Mouse (Mus musculus) liver, embryonic 16.5 days (tissue): ENCODE results near the gene Carmil1. TPM values are rescaled to one million over a fixed set of nuclear protein-coding genes. Genes with fewer than 3 reads are reported as not detected.

Source experiments
- ATAC-seq: fragments of 200-750 bp; cut with Nextera tagmentation; 2 replicates; pipeline ENCODE4 v1.8.0; 2017; ENCODE audit warnings: low read depth, mild to moderate bottlenecking, moderate number of reproducible peaks, moderate library complexity
- H3K27ac ChIP-seq: fragments of 300-500 bp; sonication (generic); 2 replicates; pipeline ENCODE4 v1.5.1; 2014; ENCODE audit warnings: mild to moderate bottlenecking, low read length
- H3K27me3 ChIP-seq: fragments of 300-500 bp; sonication (generic); 2 replicates; pipeline ENCODE4 v1.6.1; 2014; ENCODE audit warnings: low read depth, low read length, mixed read lengths; ENCODE audit not compliant: control insufficient read depth, insufficient read depth
- H3K36me3 ChIP-seq: fragments of 300-500 bp; sonication (generic); 2 replicates; pipeline ENCODE4 v1.6.1; 2014; ENCODE audit warnings: mild to moderate bottlenecking; ENCODE audit not compliant: control insufficient read depth, insufficient read depth
- H3K4me1 ChIP-seq: fragments of 300-500 bp; sonication (generic); 2 replicates; pipeline ENCODE4 v1.6.1; 2014; ENCODE audit warnings: low read depth, low read length, mixed read lengths; ENCODE audit not compliant: control insufficient read depth
- H3K4me2 ChIP-seq: fragments of 300-500 bp; sonication (generic); 2 replicates; pipeline ENCODE4 v1.6.1; 2014; ENCODE audit warnings: low read depth, low read length, mixed read lengths
- H3K4me3 ChIP-seq: fragments of 300-500 bp; sonication (generic); 2 replicates; pipeline ENCODE4 v1.5.1; 2014; ENCODE audit warnings: low read depth, mild to moderate bottlenecking, low read length
- H3K9ac ChIP-seq: fragments of 300-500 bp; sonication (generic); 2 replicates; pipeline ENCODE4 v1.6.1; 2014; ENCODE audit warnings: low read depth, low read length
- H3K9me3 ChIP-seq: fragments of 300-500 bp; sonication (generic); replicated peaks from 2 replicates; pipeline ENCODE4 v1.6.1; 2016; ENCODE audit warnings: low read length; ENCODE audit not compliant: control insufficient read depth
- WGBS: fragments of 180-500 bp; shearing (Covaris S2); extraction: QIAGEN DNeasy Blood & Tissue Kit; methylation state at CpG from one replicate; pipeline ENCODE4 v1.1.7; 2014; ENCODE audit not compliant: insufficient replicate concordance; 5-methylcytosine and 5-hydroxymethylcytosine counted together
- polyA plus RNA-seq: library from polyadenylated mRNA; unstranded; fragments of >200 nt; fragmentation: Nextera tagmentation; extraction: Ambion mirVana; gene quantifications from 2 replicates; pipeline ENCODE4 v1.2.1, GENCODE M21; 2015

Gene Carmil1
- polyA plus RNA-seq, 1 experiment from 2014 or later, result 5.4 TPM

DNA sequence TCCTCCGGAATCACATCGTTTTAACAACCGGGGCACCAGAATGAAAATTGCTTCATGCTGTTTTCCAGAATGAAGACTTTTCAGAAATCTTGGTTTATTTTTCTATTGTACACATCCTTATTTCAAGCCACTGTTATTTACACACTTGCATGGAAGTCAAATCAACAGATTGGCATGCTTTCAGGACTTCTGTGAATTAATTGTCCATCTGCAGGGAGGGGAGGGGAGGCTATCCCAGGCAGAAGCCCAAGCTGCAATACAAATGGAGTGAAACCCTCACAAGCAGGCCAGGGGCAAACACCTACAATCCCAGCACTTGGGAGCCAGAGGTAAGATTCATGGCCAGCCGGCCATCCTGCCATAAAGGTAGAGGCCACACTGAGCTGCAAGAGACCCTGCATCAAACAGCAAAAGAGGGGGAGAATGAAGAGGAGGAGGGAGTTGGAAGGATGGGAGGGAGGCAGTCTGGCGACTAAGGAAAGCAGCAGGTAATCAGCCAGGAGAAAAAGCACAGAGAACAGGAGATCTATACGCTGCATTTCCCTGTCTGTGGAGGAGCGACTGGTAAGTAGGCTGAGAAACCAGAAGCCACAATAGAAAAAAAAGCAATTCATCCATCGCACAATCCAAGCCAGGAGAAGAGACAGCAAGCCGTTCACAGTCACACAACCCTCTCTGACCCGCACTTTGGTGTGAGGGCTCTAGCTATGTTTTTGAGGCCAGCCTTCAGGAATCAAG, 48.7 kb downstream of the Carmil1 start:
- Histone ChIP-seq H3K27ac (no peak overlapping the region), H3K27me3 (no peaks in the 10 kb centered on the region), H3K9ac (no peak overlapping the region), H3K9me3 (no peaks in the 10 kb centered on the region), H3K4me1 (no peaks in the 10 kb centered on the region), H3K4me2 (no peak overlapping the region), H3K4me3 (no peak overlapping the region), H3K36me3 (no peaks in the 10 kb centered on the region)
- no peak for ATAC-seq
- 75% methylated on average over 10 of the region's 10 CpGs for WGBS

DNA sequence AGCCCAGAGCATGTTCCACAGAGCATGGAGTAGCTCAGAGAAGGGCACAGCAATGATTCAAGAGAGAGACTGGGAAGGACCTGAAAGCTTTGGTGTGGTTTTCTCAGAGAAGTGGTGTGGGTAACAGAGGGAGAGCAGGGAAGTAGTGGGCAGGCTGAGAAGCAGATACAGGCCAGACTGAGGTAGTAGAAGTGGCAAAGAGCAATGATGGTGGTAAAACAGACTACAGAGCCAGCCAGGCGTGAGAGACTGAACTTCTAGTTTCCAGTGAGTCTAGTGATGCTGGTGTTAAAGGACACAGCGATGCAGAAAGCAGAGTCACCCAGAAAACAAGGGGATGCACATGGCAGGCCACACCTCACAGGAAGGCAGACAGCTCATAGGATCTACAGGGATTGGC, 49.4 kb downstream of the Carmil1 start:
- no peak overlapping the region for H3K27ac ChIP-seq
- 55% methylated on average over 2 of the region's 2 CpGs for WGBS
- ATAC-seq, result no peak
- H3K36me3 ChIP-seq, result no peaks in the 10 kb centered on the region
- H3K9me3 ChIP-seq, result no peaks in the 10 kb centered on the region
- H3K27me3 ChIP-seq, result no peaks in the 10 kb centered on the region
- H3K4me2 ChIP-seq, result no peak overlapping the region
- no peak overlapping the region for H3K9ac ChIP-seq
- H3K4me3 ChIP-seq, result no peak overlapping the region
- H3K4me1 ChIP-seq, result no peaks in the 10 kb centered on the region

DNA sequence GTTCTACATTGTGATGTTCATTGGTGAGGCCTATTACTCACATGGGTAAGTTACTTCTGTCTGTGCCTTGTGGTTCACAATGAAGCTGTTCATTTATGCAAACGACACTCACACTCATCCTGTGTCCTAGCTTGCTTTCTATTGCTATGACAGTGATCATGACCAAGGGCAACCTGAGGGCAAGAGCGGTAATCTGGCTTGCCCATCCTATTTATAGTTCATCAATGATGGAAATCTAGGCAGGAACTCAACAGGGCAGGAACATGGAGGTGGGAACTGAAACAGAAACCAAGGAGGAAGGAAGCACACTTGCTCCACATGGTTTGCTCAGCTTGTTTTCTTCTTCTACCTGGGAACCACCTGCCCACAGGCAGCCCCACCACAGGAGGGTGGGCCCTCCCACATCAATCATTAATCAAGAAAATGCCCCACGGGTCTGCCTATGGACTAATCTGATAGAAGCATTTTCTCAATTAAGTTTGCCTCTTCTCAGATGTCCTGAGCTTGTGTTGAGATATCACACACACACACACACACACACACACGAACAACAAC, 50.0 kb downstream of the Carmil1 start:
- H3K4me3 ChIP-seq, result no peak overlapping the region
- ATAC-seq, result no peak
- H3K9me3 ChIP-seq, result no peaks in the 10 kb centered on the region
- no peaks in the 10 kb centered on the region for H3K4me1 ChIP-seq
- H3K4me2 ChIP-seq, result no peak overlapping the region
- H3K27ac ChIP-seq, result no peak overlapping the region
- WGBS, result 61% methylated on average over 4 of the region's 4 CpGs
- H3K27me3 ChIP-seq, result no peaks in the 10 kb centered on the region
- H3K36me3 ChIP-seq, result no peaks in the 10 kb centered on the region
- H3K9ac ChIP-seq, result no peak overlapping the region

DNA sequence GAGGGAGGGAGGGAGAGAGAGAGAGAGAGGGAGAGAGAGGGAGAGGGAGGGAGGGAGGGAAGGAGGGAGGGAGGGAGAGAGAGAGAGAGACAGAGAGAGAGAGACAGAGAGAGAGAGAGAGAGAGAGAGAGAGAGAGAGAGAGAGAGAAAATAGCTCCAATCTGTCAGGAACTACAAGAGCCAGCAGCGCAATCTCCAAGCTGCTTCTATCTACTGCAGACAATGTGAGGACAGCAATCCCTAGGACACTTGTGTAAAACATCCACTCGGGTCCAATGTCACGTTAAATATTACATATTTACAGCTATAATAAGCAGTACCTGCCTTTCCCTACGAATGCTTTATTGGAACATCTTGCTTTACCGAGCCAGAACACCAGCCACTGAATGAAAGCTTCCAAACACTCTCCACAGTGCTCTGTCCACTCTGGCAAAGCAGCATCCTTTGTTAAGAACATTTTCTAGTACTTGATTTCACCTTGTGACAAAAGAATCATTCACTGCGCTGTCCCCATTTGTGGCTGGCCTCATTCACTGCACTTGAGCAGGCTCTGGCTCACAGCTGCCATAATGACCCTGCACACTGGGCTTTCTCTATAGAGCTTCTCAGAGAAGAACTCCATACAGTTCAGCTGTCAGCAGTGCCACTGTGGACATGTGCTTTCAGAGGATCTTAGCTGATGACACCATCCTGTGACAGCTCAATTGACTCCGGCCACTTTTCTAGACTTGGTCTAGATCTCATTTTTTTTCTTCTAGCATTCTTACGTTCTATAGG, 57.0 kb downstream of the Carmil1 start:
- 69% methylated on average over 8 of the region's 8 CpGs for WGBS
- ATAC-seq, result no peak

DNA sequence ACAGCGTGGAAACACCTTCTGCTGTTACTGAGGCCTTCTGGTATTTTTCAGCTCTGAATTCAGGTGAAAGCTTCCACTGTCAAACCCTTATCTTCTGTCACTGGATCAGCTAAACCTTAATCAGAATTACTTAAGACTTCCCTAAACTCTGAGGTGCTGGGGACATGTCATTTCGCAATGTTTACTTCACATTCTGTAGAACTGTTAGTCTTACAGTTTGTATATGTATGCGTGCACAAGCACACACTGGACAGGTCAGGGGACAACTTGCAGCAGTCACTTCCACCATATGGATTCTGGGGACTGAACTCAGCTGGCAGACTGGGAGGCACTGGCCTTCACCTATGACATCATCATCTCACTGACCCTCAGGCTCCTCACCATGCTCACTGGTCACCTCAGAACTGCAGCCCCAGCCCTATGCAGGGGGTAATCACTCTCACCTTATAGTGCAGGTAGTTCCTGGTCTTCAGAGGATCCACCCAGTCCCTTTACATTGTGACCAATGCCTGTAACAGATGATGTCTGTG, 60.1 kb downstream of the Carmil1 start:
- Histone ChIP-seq H3K9me3 (no peaks in the 10 kb centered on the region), H3K4me3 (no peak overlapping the region), H3K4me2 (no peak overlapping the region), H3K36me3 (no peaks in the 10 kb centered on the region), H3K9ac (no peak overlapping the region), H3K4me1 (no peaks in the 10 kb centered on the region), H3K27ac (no peak overlapping the region), H3K27me3 (no peaks in the 10 kb centered on the region)
- WGBS, result 46% methylated on average over 3 of the region's 3 CpGs
- no peak; the same call in 1 of the 2 replicates for ATAC-seq

More for the DNA sequence above, 57.0 kb downstream of the Carmil1 start:
- H3K27me3 ChIP-seq, result no peaks in the 10 kb centered on the region
- H3K27ac ChIP-seq, result no peak overlapping the region
- no peaks in the 10 kb centered on the region for H3K9me3 ChIP-seq
- H3K4me2 ChIP-seq, result no peak overlapping the region
- H3K4me3 ChIP-seq, result no peak overlapping the region
- no peaks in the 10 kb centered on the region for H3K4me1 ChIP-seq
- no peak overlapping the region for H3K9ac ChIP-seq
- H3K36me3 ChIP-seq, result no peaks in the 10 kb centered on the region

DNA sequence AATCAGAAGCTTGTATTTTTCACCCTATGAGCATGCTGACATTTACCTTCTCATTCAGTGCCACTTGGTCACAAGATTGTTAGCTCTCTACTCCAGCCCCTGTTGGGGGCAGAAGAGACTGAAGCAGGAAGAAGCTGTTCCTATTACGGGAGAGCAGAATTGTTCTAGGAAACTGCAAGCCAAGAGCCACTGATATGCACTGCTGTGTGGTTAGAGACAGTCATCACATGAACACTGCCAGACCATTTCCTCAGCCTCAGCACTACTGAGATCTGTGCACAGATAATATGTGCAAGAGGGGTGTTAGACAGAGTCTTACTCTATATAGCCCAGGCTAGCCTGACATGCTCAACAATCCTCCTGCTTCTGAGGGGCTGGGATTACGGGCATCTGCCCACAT, 69.4 kb downstream of the Carmil1 start:
- Histone ChIP-seq H3K36me3 (no peaks in the 10 kb centered on the region), H3K9me3 (no peaks in the 10 kb centered on the region), H3K4me1 (no peaks in the 10 kb centered on the region), H3K27ac (no peak overlapping the region), H3K9ac (no peak overlapping the region), H3K27me3 (no peaks in the 10 kb centered on the region), H3K4me2 (no peak overlapping the region), H3K4me3 (no peak overlapping the region)
- WGBS, result 26% methylated on average over 2 of the region's 2 CpGs
- ATAC-seq, result no peak

DNA sequence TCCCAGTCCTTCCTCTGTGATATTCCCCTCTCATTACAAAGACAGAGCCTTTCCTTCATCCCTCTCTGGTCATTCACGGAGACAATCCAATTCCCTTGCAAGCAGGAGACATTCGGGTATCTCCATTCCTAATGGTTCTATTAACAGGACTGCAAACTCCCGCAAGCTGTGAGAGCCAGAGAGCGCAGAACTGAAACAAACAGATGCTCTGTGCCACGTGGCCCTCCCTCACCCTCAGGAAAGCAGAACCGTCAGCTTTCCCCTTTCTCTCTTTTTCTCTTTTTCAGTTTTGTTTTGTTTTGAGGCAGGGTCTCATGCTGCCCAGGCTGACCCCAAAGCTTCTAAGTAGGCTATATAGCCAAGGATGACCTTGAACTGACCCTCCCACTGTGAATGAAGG, 74.5 kb downstream of the Carmil1 start:
- 53% methylated on average over 6 of the region's 6 CpGs for WGBS
- H3K36me3 ChIP-seq, result no peaks in the 10 kb centered on the region
- no peaks in the 10 kb centered on the region for H3K4me1 ChIP-seq

DNA sequence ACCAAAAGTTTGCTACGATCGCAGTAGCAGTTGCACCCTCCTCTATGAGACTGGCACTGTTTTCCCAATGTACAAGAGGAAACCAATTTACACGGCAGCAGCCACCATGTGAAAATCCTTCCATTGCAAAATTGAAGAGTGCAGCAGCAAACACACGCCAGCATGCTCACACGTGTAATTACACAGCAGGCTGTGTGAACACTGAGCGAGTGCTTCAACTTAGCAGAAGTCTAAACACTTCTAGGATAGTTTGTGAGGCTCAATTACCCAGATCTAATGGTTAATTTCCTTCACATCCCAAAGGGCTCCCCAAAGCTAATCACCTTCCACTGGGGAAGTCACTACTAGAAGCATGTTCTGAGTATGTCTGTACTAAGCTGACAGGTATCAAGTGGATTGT, 78.3 kb downstream of the Carmil1 start:
- 71% methylated on average over 6 of the region's 6 CpGs for WGBS
- Histone ChIP-seq H3K27ac (no peak overlapping the region), H3K27me3 (no peaks in the 10 kb centered on the region), H3K9me3 (no peaks in the 10 kb centered on the region), H3K36me3 (no peaks in the 10 kb centered on the region), H3K4me1 (no peaks in the 10 kb centered on the region), H3K4me3 (no peak overlapping the region), H3K9ac (no peak overlapping the region), H3K4me2 (no peak overlapping the region)
- no peak for ATAC-seq

More for the DNA sequence above, 74.5 kb downstream of the Carmil1 start:
- Histone ChIP-seq H3K4me2 (no peak overlapping the region), H3K9ac (no peak overlapping the region; the same call in 1 of the 2 replicates), H3K9me3 (no peaks in the 10 kb centered on the region), H3K27me3 (no peaks in the 10 kb centered on the region), H3K27ac (no peak overlapping the region), H3K4me3 (no peak overlapping the region)
- no peak for ATAC-seq
